Mouse (Mus musculus) hindlimb bud, embryonic 11.5 days (tissue): ENCODE data around the gene Nub1.

Experiments
- DNase-seq: peaks from one replicate; pipeline ENCODE4 v3.0.0-alpha.2; 2012; ENCODE audit warnings: low read depth, low spot score; ENCODE audit errors: extremely low spot score

Nub1 gene

DNA sequence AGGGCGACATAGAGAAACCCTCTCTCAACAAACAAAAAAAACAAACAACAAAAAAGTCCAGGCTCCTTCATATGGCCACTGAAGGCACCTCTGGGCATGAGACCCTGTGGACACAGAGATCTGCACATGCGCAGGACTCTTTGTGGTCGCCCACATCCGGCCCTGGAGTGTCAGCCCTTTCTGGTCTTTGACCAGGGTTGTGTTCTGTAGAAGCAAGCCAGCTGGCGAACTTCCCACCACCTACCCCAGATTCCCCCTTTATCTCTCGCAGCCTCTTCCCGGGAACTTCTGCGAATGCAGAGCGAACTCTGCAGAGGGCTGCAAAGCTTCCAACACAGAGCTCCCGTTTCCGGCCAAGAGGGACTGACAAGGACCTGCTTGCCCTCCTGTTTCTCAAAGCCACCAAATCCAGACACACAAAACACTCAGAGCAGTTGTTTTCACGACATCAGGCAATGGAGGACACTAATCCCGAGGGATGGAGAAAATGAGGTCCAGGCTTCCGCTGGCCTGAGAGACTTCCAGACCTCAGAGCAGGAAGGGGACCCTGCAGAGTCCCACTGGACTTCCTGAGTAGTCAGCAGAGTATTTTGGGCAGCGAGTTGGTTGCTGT lies 53.9 kb downstream of the Nub1 start:
- no peak for DNase-seq

DNA sequence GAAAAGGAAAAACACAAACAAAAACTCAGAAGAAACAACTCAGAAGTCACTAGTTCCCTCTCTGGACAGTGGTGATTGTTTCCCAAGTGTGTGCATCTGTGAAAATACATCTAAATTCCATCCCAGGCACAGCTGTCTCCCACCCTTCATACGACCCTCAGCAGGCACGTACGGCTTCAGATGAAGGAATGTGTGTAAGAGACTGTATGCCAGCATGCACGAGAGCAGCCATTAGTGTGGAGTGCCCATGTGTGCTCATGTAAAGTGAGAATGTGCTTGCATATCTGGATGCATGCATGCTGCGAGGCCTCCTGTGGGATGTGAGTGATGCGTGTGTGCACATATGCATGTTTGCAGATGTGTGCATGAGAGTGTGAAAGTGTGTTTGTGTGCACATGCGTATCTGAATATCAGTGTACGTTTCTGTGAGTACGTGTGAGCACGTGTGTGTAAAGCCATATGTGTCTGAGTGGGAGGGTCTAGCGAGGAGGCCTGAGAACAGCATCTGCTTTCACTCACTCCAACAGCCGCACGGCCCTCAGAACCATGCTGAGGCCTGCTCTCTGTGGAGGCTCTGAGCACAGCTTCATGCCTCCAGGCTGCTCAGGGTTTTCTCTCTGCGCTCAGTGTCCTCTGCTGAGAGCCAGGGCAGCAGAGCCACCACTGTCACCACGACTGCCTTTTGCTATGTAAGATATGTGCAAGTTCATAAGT lies 56.0 kb downstream of the Nub1 start:
- DNase-seq = no peak

DNA sequence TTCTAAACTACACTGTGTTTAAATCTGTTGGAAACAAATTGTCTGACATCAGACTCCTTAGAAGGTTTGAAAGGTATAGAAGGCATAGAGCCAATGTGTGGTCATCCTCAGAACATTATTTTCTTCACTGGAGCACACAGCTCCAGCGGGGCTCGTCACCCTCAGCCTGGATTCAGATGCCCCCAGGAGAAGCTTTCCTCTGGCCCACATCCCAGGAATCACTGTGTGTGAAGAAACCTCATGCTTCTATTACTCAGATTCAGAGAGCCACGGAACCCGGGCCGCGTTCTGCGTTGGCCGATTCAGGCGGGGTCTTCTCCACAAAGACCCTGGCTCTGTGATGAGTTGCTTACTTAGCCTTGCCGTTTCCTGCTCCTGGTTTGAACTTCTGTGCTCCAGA lies 58.6 kb downstream of the Nub1 start:
- DNase-seq = no peak

DNA sequence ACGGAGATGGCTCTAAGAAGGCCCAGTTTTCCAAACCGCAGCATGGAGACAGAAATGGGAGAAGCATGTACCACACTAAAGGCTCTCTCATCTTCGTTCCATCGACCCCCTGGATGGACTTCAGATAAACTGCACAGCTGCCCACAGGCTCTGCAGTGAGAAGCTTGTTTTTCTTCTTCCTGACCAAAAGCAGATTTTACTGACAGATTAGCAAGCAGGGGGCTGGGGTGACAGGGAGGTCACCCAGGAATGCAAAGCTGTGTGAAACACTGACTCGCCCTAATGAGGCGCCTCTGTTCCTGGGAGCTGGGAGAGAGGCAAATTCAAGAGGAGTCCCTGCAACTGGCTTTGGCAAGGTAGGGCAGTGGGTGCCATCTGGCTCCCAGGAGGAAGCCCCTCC lies 62.2 kb downstream of the Nub1 start:
- DNase-seq = no peak

DNA sequence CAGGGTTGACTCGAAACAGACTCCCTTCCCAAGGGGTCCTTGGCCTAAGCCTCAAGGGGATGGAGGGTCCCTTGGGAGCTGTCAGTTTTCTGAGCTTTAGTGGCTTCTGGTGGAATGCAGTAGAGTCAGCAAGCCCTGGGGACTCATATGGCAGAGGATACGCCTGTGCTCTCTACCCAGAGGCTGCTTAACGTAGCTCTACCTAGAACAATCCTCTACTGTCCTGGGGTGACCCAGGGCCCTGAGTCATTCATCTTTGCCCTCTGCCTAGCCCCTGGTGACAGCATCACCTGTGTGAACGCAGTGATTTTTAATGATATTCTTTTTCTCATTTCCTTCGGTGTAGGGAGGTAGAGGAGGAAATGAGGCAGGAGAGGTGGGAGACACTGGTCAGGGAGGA lies 64.4 kb downstream of the Nub1 start:
- no peak for DNase-seq

DNA sequence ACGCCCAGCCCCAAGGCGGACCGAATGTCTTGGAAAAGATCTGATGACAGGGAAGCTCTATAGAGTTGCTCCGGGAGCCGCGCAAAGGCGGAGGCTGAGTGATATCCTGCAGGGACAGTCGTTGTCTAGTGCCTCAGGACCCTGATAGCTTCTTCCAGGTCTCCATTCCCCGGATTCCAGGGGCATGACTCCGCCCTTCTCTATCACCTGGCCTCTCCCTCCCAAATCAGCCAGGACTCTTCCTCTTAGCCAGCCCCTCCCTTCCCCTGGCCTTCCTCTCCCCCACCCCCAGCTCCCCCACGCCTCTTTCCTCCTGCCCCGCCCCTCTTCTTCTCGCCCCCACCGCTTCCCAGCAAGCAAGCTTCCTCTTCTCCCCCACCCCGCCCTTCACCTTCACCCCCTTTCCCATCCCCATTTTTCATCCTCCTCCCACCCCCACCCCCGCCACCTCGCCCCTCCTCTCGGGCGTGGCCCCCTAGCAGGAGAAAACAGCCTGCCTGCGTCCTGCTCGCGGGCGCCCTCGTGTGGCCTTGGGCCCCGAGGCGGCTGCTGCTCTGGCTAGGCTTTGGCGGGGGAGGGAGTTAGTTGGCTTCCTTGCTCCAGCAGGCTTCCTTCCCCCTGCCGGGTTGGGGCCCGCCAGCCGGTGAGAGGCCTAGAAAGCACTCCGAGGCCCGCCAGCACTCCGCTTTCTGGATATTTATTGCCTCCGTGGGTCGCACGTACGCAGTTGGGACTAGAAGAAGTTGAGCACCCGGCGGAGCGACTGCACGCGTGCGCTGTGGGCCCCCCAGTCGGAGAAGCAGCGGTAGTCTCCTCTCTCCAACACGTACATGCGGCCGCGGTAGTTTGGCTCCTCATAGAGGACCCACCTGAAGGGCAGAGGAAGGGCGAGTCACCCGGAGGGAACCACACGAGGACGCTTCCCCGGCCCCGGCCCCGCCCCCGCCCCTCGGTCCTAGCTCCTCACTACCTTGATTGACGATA lies 65.3 kb downstream of the Nub1 start:
- DNase-seq = no peak

DNA sequence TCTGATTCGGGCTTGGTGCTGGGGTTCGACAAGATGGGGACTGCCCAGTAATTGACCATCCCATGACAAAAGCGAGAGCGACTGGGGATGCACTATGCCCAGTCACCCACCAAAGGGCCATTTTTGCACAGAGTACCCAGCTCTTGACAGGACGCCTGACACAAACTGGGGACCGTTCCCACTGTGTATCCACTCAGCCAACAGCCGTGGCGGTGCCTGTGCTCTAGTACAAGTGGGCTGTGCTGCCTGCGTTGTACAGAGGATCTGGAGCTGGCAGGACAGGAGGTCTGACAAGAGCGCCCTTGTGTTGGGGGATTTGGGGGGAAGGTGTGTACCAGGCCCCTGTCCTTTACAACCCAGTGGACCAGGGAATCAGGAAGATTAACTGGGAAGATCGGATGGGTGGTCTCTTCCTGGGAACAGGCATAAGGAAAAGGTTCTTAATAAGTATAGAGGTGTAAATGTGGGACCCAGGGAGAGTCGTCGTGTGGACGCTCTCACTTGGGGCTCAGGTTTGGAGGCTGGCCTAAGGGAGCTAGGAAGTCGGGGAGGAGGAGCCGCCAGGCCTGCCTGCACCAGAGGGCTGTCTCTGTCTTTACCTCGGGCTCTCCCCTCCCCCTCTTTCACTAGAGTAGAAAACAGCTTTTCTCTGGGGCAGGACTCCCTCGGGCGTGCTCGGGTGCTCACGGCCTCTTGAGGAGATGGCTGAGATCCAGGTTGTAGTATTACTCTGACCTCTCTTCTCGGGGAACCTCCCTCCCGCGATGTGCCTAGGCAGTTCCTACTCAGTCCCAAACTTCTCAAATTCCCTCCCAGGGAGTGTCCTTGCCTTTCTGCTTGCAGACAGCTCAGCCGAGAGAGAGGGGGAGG lies 66.2 kb downstream of the Nub1 start:
- no peak for DNase-seq

DNA sequence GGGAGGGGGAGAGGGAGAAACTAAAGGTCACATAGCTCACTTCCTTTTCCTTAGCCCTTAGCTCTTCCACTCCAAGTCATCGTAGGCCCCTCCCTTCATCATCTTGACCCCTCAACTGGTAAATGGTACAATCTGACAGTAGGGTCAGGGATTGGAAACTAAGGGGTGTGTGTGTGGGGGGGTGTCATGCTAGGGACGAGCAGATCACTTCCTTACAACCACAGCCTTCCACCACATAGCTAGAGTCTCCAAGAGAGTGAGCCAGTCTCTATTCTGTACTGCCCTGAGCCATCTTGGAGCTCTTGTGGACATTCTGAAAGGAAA lies 66.8 kb downstream of the Nub1 start:
- no peak for DNase-seq

DNA sequence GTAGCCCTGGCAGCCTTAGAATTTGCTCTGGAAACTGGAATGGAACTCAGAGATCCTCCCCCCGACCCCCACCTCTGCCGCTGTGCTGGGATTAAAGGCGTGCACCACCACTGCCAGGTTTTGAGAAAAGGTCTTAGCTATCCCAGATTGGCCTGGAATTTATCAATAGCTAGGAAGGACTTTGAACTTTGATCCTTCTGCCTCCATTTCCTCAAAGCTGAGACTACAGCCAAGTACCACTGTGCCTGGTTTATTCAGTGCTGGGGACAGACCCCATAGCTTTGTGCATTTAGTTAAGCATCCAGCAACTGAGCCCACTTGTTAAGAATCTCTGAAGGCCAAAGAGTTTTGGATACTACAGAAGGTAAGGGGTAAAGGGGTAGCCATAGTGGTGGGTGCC lies 71.6 kb downstream of the Nub1 start:
- DNase-seq = no peak

DNA sequence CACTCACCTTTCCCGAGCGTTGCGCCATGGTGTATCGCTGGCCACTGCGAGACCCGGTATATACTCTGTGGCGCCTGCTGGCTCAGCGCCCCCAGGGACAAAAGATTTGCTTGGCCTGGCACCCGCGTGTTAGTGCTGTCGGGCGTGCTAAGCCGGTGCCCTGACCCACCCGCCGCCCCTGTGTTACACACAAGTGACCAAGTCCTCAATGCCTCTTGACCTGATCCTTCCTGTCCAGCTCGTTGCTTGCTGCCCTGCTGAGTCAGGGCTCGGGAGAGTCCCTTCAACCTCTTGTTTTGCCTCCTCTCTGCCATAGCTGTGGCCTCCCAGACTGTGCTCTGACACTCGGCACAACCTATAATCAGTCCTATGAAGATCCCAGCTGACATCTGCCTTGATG lies 72.5 kb downstream of the Nub1 start, which contains the start of gene Crygn:
TSS of gene Crygn (minus strand) at position 193 of the 400 bp plus-strand sequence.
- no peak for DNase-seq
